Mouse (Mus musculus) liver, embryonic 14.5 days (tissue): ENCODE measurements around the gene Krtap1-3. TPM values are rescaled to one million over a fixed set of nuclear protein-coding genes. Genes with fewer than 3 reads are reported as not detected.

Experiments used
- ATAC-seq: fragments of 200-750 bp; cut with Nextera tagmentation; 2 replicates; pipeline ENCODE4 v1.8.0; 2017; ENCODE audit warnings: moderate number of reproducible peaks, mild to moderate bottlenecking, moderate library complexity; ENCODE audit not compliant: insufficient read depth
- DNase-seq, 3 experiments: peaks; one replicate each; pipeline ENCODE4 v3.0.0-alpha.2; 2012 to 2013; ENCODE audit warnings: low read depth in 3 of 3, low spot score in 3 of 3
- H3K27ac ChIP-seq: fragments of 300-500 bp; sonication (generic); 2 replicates; pipeline ENCODE4 v1.5.1; 2014; ENCODE audit warnings: moderate library complexity, mild to moderate bottlenecking, control low read depth, inconsistent platforms
- H3K27me3 ChIP-seq: fragments of 300-500 bp; sonication (generic); 2 replicates; pipeline ENCODE4 v1.6.1; 2014; ENCODE audit warnings: mild to moderate bottlenecking, low read length, moderate library complexity; ENCODE audit not compliant: control insufficient read depth, insufficient read depth
- H3K36me3 ChIP-seq: fragments of 300-500 bp; sonication (generic); replicated peaks from 2 replicates; pipeline ENCODE4 v1.6.1; 2014; ENCODE audit warnings: low read depth; ENCODE audit not compliant: control insufficient read depth, insufficient read depth
- H3K4me1 ChIP-seq, 2 experiments: fragments of 200-500 bp in 1 of 2; fragments of 300-500 bp in 1 of 2; sonication (generic) in 1 of 2; replicated peaks; 2 replicates each; pipeline ENCODE4 v1.6.1; 2012 to 2014; ENCODE audit warnings: antibody characterized with exemption in 1 of 2, inconsistent platforms in 1 of 2, low read length in 1 of 2; ENCODE audit not compliant: control insufficient read depth in 2 of 2, insufficient read depth in 2 of 2
- H3K4me2 ChIP-seq: fragments of 300-500 bp; sonication (generic); 2 replicates; pipeline ENCODE4 v1.6.1; 2014; ENCODE audit warnings: low read depth, mild to moderate bottlenecking, control low read depth, moderate library complexity
- H3K4me3 ChIP-seq, 2 experiments: fragments of 200-500 bp in 1 of 2; fragments of 300-500 bp in 1 of 2; sonication (generic) in 1 of 2; 2 replicates each; pipeline ENCODE4 v1.5.1; 2012 to 2014; ENCODE audit warnings: low read depth in 2 of 2, low read length in 2 of 2, mild to moderate bottlenecking in 2 of 2, control low read depth in 1 of 2, inconsistent platforms in 1 of 2, moderate library complexity in 1 of 2; ENCODE audit not compliant: insufficient read depth in 1 of 2
- H3K9ac ChIP-seq: fragments of 300-500 bp; sonication (generic); replicated peaks from 2 replicates; pipeline ENCODE4 v1.6.1; 2014; ENCODE audit warnings: mild to moderate bottlenecking, control low read depth, moderate library complexity
- H3K9me3 ChIP-seq: fragments of 300-500 bp; sonication (generic); 2 replicates; pipeline ENCODE4 v1.6.1; 2016; ENCODE audit warnings: low read length, mixed read lengths; ENCODE audit not compliant: control insufficient read depth
- CTCF ChIP-seq: IDR thresholded peaks from 2 replicates; pipeline ENCODE4 v1.5.1; 2016; ENCODE audit warnings: antibody characterized with exemption, low read depth, control low read depth
- EP300 ChIP-seq: IDR thresholded peaks from 2 replicates; pipeline ENCODE4 v1.6.1; 2016; ENCODE audit warnings: antibody characterized with exemption, low read depth
- WGBS: fragments of 180-500 bp; shearing (Covaris S2); extraction: QIAGEN DNeasy Blood & Tissue Kit; methylation state at CpG from one replicate; pipeline ENCODE4 v1.1.7; 2014; ENCODE audit not compliant: insufficient replicate concordance; 5-methylcytosine and 5-hydroxymethylcytosine counted together
- polyA plus RNA-seq, 2 experiments: library from polyadenylated mRNA; depleted of rRNA in 1 of 2; stranded (reverse) in 1 of 2; unstranded in 1 of 2; fragments of >200 nt; fragmentation: Nextera tagmentation in 1 of 2; extraction: Ambion mirVana in 1 of 2; gene quantifications; 2 replicates each; pipeline versions ENCODE4 v1.2.1 to v1.2.3; 2012 to 2014

Gene Krtap1-3
- polyA plus RNA-seq, 2 experiments = not detected

- Histone ChIP-seq H3K4me3 (no peak overlapping the region), H3K27ac (no peak overlapping the region), H3K9me3 (no peaks in the 10 kb centered on the region), H3K4me2 (no peak overlapping the region), H3K27me3 (no peaks in the 10 kb centered on the region), H3K4me1 (no peaks in the 10 kb centered on the region), H3K36me3 (no peaks in the 10 kb centered on the region), H3K9ac (no peak overlapping the region)
- TF ChIP-seq EP300 (no peak), CTCF (no peak)
- DNase-seq (no peak), ATAC-seq (no peak)
- WGBS = 55% methylated on average over 2 of the region's 2 CpGs
Observed at GRCm38 (mm10) chr11:99556195-99556594, 34.9 kb downstream of the Krtap1-3 start.

GRCm38 (mm10) chr11:99550765-99551164 lies 40.4 kb downstream of the Krtap1-3 start, which contains the start of gene Krtap3-3:
Gene Krtap3-3 (minus strand): TSS chr11:99550865.
- no peaks in the 10 kb centered on the region for H3K4me1 ChIP-seq
- 60% methylated on average over 4 of the region's 4 CpGs for WGBS
- no peak for TF ChIP-seq CTCF
- TF ChIP-seq EP300 = no peak
- H3K4me2 ChIP-seq = no peak within 1 kb of the TSS
- H3K9ac ChIP-seq = no peak within 1 kb of the TSS
- H3K36me3 ChIP-seq = no peaks in the 10 kb centered on the region
- DNase-seq = no peak
- no peaks in the 10 kb centered on the region for H3K9me3 ChIP-seq
- H3K27me3 ChIP-seq = no peaks in the 10 kb centered on the region
- no peak within 1 kb of the TSS for H3K27ac ChIP-seq
- ATAC-seq = no peak
- no peak within 1 kb of the TSS for H3K4me3 ChIP-seq

- no peak for ATAC-seq
- Histone ChIP-seq H3K27me3 (no peaks in the 10 kb centered on the region), H3K9ac (no peak overlapping the region), H3K4me3 (no peak overlapping the region), H3K36me3 (no peaks in the 10 kb centered on the region), H3K9me3 (no peaks in the 10 kb centered on the region), H3K4me1 (no peaks in the 10 kb centered on the region), H3K4me2 (no peak overlapping the region), H3K27ac (no peak overlapping the region)
- DNase-seq = no peak
- TF ChIP-seq EP300 (no peak), CTCF (no peak)
Observed at GRCm38 (mm10) chr11:99547892-99548291, 43.2 kb downstream of the Krtap1-3 start.

Other genes with a start within 250 kb of the Krtap1-3 start
Only the 30 nearest of the 36 such genes appear.
- gene Krt10, start 202.0 kb downstream of the Krtap1-3 start, polyA plus RNA-seq (2012; rRNA removed) = 1.3 and 1.6 TPM in 2 replicates
- 3.2 and 5.1 TPM in 2 replicates for gene Krt10, start 202.0 kb downstream of the Krtap1-3 start, polyA plus RNA-seq (2014; fragmentation: Nextera tagmentation; extraction: Ambion mirVana)
- not detected in 2 replicates for gene Krt12, start 169.1 kb downstream of the Krtap1-3 start, polyA plus RNA-seq (2012; rRNA removed)
- not detected in 2 replicates for gene Krt12, start 169.1 kb downstream of the Krtap1-3 start, polyA plus RNA-seq (2014; fragmentation: Nextera tagmentation; extraction: Ambion mirVana)
- 8.5 and 15.2 TPM in 2 replicates for gene Krt20, start 153.2 kb downstream of the Krtap1-3 start, polyA plus RNA-seq (2012; rRNA removed)
- 20.0 and 21.6 TPM in 2 replicates for gene Krt20, start 153.2 kb downstream of the Krtap1-3 start, polyA plus RNA-seq (2014; fragmentation: Nextera tagmentation; extraction: Ambion mirVana)
- 0.24 and 0.32 TPM in 2 replicates for gene Krt23, start 98.2 kb downstream of the Krtap1-3 start, polyA plus RNA-seq (2012; rRNA removed)
- 0.24 and 1.00 TPM in 2 replicates for gene Krt23, start 98.2 kb downstream of the Krtap1-3 start, polyA plus RNA-seq (2014; fragmentation: Nextera tagmentation; extraction: Ambion mirVana)
- gene Krt39, start 70.0 kb downstream of the Krtap1-3 start, polyA plus RNA-seq (2012; rRNA removed) = not detected in 2 replicates
- not detected in 2 replicates for gene Krt39, start 70.0 kb downstream of the Krtap1-3 start, polyA plus RNA-seq (2014; fragmentation: Nextera tagmentation; extraction: Ambion mirVana)
- not detected in 2 replicates for gene Krt40, start 48.2 kb downstream of the Krtap1-3 start, polyA plus RNA-seq (2012; rRNA removed)
- not detected in 2 replicates for gene Krt40, start 48.2 kb downstream of the Krtap1-3 start, polyA plus RNA-seq (2014; fragmentation: Nextera tagmentation; extraction: Ambion mirVana)
- gene Krtap3-3, start 40.5 kb downstream of the Krtap1-3 start, polyA plus RNA-seq (2012; rRNA removed) = not detected in 2 replicates
- not detected in 2 replicates for gene Krtap3-3, start 40.5 kb downstream of the Krtap1-3 start, polyA plus RNA-seq (2014; fragmentation: Nextera tagmentation; extraction: Ambion mirVana)
- not detected in 2 replicates for gene Krtap3-2, start 34.5 kb downstream of the Krtap1-3 start, polyA plus RNA-seq (2012; rRNA removed)
- gene Krtap3-2, start 34.5 kb downstream of the Krtap1-3 start, polyA plus RNA-seq (2014; fragmentation: Nextera tagmentation; extraction: Ambion mirVana) = not detected in 2 replicates
- not detected in 2 replicates for gene Gm11939, start 31.9 kb downstream of the Krtap1-3 start, polyA plus RNA-seq (2012; rRNA removed)
- gene Gm11939, start 31.9 kb downstream of the Krtap1-3 start, polyA plus RNA-seq (2014; fragmentation: Nextera tagmentation; extraction: Ambion mirVana) = not detected in 2 replicates
- not detected in 2 replicates for gene Krtap3-1, start 24.7 kb downstream of the Krtap1-3 start, polyA plus RNA-seq (2012; rRNA removed)
- not detected in 2 replicates for gene Krtap3-1, start 24.7 kb downstream of the Krtap1-3 start, polyA plus RNA-seq (2014; fragmentation: Nextera tagmentation; extraction: Ambion mirVana)
- gene Krtap1-5, start 10.3 kb downstream of the Krtap1-3 start, polyA plus RNA-seq (2012; rRNA removed) = not detected in 2 replicates
- not detected in 2 replicates for gene Krtap1-5, start 10.3 kb downstream of the Krtap1-3 start, polyA plus RNA-seq (2014; fragmentation: Nextera tagmentation; extraction: Ambion mirVana)
- not detected in 2 replicates for gene Krtap1-4, start 7.7 kb downstream of the Krtap1-3 start, polyA plus RNA-seq (2012; rRNA removed)
- gene Krtap1-4, start 7.7 kb downstream of the Krtap1-3 start, polyA plus RNA-seq (2014; fragmentation: Nextera tagmentation; extraction: Ambion mirVana) = not detected in 2 replicates
- not detected in 2 replicates for gene Krtap9-3, start 6.8 kb upstream of the Krtap1-3 start, polyA plus RNA-seq (2012; rRNA removed)
- not detected in 2 replicates for gene Krtap9-3, start 6.8 kb upstream of the Krtap1-3 start, polyA plus RNA-seq (2014; fragmentation: Nextera tagmentation; extraction: Ambion mirVana)
- not detected in 2 replicates for gene Gm11938, start 12.0 kb upstream of the Krtap1-3 start, polyA plus RNA-seq (2012; rRNA removed)
- not detected in 2 replicates for gene Gm11938, start 12.0 kb upstream of the Krtap1-3 start, polyA plus RNA-seq (2014; fragmentation: Nextera tagmentation; extraction: Ambion mirVana)
- gene Gm11937, start 18.9 kb upstream of the Krtap1-3 start, polyA plus RNA-seq (2012; rRNA removed) = not detected in 2 replicates
- gene Gm11937, start 18.9 kb upstream of the Krtap1-3 start, polyA plus RNA-seq (2014; fragmentation: Nextera tagmentation; extraction: Ambion mirVana) = not detected in 2 replicates
- not detected in 2 replicates for gene Krtap2-4, start 23.5 kb upstream of the Krtap1-3 start, polyA plus RNA-seq (2012; rRNA removed)
- gene Krtap2-4, start 23.5 kb upstream of the Krtap1-3 start, polyA plus RNA-seq (2014; fragmentation: Nextera tagmentation; extraction: Ambion mirVana) = not detected in 2 replicates
- not detected in 2 replicates for gene Gm11562, start 29.1 kb upstream of the Krtap1-3 start, polyA plus RNA-seq (2012; rRNA removed)
- gene Gm11562, start 29.1 kb upstream of the Krtap1-3 start, polyA plus RNA-seq (2014; fragmentation: Nextera tagmentation; extraction: Ambion mirVana) = not detected in 2 replicates
- not detected in 2 replicates for gene Krtap4-1, start 36.9 kb upstream of the Krtap1-3 start, polyA plus RNA-seq (2012; rRNA removed)
- not detected in 2 replicates for gene Krtap4-1, start 36.9 kb upstream of the Krtap1-3 start, polyA plus RNA-seq (2014; fragmentation: Nextera tagmentation; extraction: Ambion mirVana)
- gene Krtap4-2, start 43.7 kb upstream of the Krtap1-3 start, polyA plus RNA-seq (2012; rRNA removed) = not detected in 2 replicates
- gene Krtap4-2, start 43.7 kb upstream of the Krtap1-3 start, polyA plus RNA-seq (2014; fragmentation: Nextera tagmentation; extraction: Ambion mirVana) = not detected in 2 replicates
- gene Krtap4-7, start 52.8 kb upstream of the Krtap1-3 start, polyA plus RNA-seq (2012; rRNA removed) = not detected in 2 replicates
- gene Krtap4-7, start 52.8 kb upstream of the Krtap1-3 start, polyA plus RNA-seq (2014; fragmentation: Nextera tagmentation; extraction: Ambion mirVana) = not detected in 2 replicates
- gene Gm11555, start 58.9 kb upstream of the Krtap1-3 start, polyA plus RNA-seq (2012; rRNA removed) = not detected in 2 replicates
- not detected in 2 replicates for gene Gm11555, start 58.9 kb upstream of the Krtap1-3 start, polyA plus RNA-seq (2014; fragmentation: Nextera tagmentation; extraction: Ambion mirVana)
- not detected in 2 replicates for gene Gm11563, start 67.6 kb upstream of the Krtap1-3 start, polyA plus RNA-seq (2012; rRNA removed)
- not detected in 2 replicates for gene Gm11563, start 67.6 kb upstream of the Krtap1-3 start, polyA plus RNA-seq (2014; fragmentation: Nextera tagmentation; extraction: Ambion mirVana)
- gene Krtap4-6, start 74.6 kb upstream of the Krtap1-3 start, polyA plus RNA-seq (2012; rRNA removed) = not detected in 2 replicates
- not detected in 2 replicates for gene Krtap4-6, start 74.6 kb upstream of the Krtap1-3 start, polyA plus RNA-seq (2014; fragmentation: Nextera tagmentation; extraction: Ambion mirVana)
- not detected in 2 replicates for gene Gm14190, start 99.4 kb upstream of the Krtap1-3 start, polyA plus RNA-seq (2012; rRNA removed)
- gene Gm14190, start 99.4 kb upstream of the Krtap1-3 start, polyA plus RNA-seq (2014; fragmentation: Nextera tagmentation; extraction: Ambion mirVana) = not detected in 2 replicates
- gene Gm14180, start 143.0 kb upstream of the Krtap1-3 start, polyA plus RNA-seq (2012; rRNA removed) = not detected in 2 replicates
- gene Gm14180, start 143.0 kb upstream of the Krtap1-3 start, polyA plus RNA-seq (2014; fragmentation: Nextera tagmentation; extraction: Ambion mirVana) = not detected in 2 replicates
- gene Gm11595, start 181.6 kb upstream of the Krtap1-3 start, polyA plus RNA-seq (2012; rRNA removed) = not detected in 2 replicates
- gene Gm11595, start 181.6 kb upstream of the Krtap1-3 start, polyA plus RNA-seq (2014; fragmentation: Nextera tagmentation; extraction: Ambion mirVana) = not detected in 2 replicates
- not detected in 2 replicates for gene Krtap4-8, start 189.4 kb upstream of the Krtap1-3 start, polyA plus RNA-seq (2012; rRNA removed)
- gene Krtap4-8, start 189.4 kb upstream of the Krtap1-3 start, polyA plus RNA-seq (2014; fragmentation: Nextera tagmentation; extraction: Ambion mirVana) = not detected in 2 replicates
- gene Krtap4-9, start 193.9 kb upstream of the Krtap1-3 start, polyA plus RNA-seq (2012; rRNA removed) = not detected in 2 replicates
- not detected in 2 replicates for gene Krtap4-9, start 193.9 kb upstream of the Krtap1-3 start, polyA plus RNA-seq (2014; fragmentation: Nextera tagmentation; extraction: Ambion mirVana)
- gene Gm11596, start 202.1 kb upstream of the Krtap1-3 start, polyA plus RNA-seq (2012; rRNA removed) = not detected in 2 replicates
- gene Gm11596, start 202.1 kb upstream of the Krtap1-3 start, polyA plus RNA-seq (2014; fragmentation: Nextera tagmentation; extraction: Ambion mirVana) = not detected in 2 replicates
- gene Gm11569, start 207.6 kb upstream of the Krtap1-3 start, polyA plus RNA-seq (2012; rRNA removed) = not detected in 2 replicates
- not detected in 2 replicates for gene Gm11569, start 207.6 kb upstream of the Krtap1-3 start, polyA plus RNA-seq (2014; fragmentation: Nextera tagmentation; extraction: Ambion mirVana)